Mouse (Mus musculus): ENCODE measurements around the gene Vhl. TPM values are rescaled to one million over a fixed set of nuclear protein-coding genes. Genes with fewer than 3 reads are reported as not detected.

The Vhl gene
- polyA plus RNA-seq, 1 experiment from 2014 or later, result 43.4 TPM

DNA sequence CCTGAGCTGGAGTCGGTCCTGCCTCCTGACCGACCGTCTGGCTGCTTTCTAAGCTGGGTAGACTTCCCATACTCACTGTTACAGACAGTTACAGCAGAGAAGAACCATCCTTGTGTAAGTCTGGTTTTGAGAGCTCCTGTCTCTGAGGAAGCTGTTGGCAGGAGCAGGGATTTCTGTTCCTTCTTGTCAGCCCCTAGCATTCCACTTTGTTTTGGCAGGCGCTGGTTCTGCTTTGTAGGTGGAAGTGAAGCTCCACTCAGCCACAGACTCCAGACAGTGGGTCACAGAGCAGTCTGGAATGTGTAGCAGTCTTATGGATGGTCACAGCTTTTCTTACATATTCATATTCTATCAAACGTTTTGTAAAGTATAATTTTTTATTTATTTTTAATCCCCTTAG lies 6.6 kb downstream of the Vhl start:
- ATAC-seq (ENCODE audit: insufficient number of reproducible peaks, low FRiP score, low TSS enrichment, low read depth), result no peak
- 81% methylated on average over 5 of the region's 5 CpGs for WGBS
- peaks cover 9% of the 10 kb centered on the region for H3K4me1 ChIP-seq

DNA sequence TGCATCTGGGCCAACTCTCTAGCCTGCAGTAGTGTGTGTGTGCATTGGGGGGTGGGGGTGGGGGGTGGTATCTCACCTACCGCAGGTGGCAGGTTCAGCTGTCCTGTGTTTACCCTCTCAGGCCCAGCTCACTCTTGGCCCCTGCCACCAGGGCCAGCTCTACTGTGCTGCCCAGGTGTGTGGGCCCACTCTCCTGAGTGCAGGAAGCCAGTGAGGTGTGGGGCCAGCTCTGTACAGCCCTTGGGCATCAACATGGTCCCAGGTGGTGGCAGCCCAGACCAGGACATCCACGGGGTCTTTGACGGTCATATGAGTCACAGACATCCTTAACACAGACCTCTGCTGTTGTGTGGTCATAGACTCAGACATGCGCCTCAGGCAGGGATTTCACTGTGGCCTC lies 9.1 kb downstream of the Vhl start:
- Histone ChIP-seq H3K4me1 (no peaks in the 10 kb centered on the region), H3K9me3 (replicated peaks) (no peaks in the 10 kb centered on the region), H3K9ac (no peak overlapping the region), H3K4me2 (replicated peaks) (no peak overlapping the region), H3K36me3 (peaks cover 43% of the 10 kb centered on the region), H3K27me3 (no peaks in the 10 kb centered on the region), H3K27ac (replicated peaks) (no peak overlapping the region), H3K4me3 (replicated peaks) (no peak overlapping the region)
- 81% methylated on average over 4 of the region's 4 CpGs for WGBS
- no peak for ATAC-seq (ENCODE audit: insufficient number of reproducible peaks, low FRiP score, low TSS enrichment, low read depth)

More for the DNA sequence above, 6.6 kb downstream of the Vhl start:
- Histone ChIP-seq H3K4me3 (replicated peaks) (no peak overlapping the region), H3K27me3 (no peaks in the 10 kb centered on the region), H3K36me3 (peaks cover 51% of the 10 kb centered on the region), H3K9ac (no peak overlapping the region), H3K27ac (replicated peaks) (no peak overlapping the region), H3K9me3 (replicated peaks) (no peaks in the 10 kb centered on the region), H3K4me2 (replicated peaks) (no peak overlapping the region)

DNA sequence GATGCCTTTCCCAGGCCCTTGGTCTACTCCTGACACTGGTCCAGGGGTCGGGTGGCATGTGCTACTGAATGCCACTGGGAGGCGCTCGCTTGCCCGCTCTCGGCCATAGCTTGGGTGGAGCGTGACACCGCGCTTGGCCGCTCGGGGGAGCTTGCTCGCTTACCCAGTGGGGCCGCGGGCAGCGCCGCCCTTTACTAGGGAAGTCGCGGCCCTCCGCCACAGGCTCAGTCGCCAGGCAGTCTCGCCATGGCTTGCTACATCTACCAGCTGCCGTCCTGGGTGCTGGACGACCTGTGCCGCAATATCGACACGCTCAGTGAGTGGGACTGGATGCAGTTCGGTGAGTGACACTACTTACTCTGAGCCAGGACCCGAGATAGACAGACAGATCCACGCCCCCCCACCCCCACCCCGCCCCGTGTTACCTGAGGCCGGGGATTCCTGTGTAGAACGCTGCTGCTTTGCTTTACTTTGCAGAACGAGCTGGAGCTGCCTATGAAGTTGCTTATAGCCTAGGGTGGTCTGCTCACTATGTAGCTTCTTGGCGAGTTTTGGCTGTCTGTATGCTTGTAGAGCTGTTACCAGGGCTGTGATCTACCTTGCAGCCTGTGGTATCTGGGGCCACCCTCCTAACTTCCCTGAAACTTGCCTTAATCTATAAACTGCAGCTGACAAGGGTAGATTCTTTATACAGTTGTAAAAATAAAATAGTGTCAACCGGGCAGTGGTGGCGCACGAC lies 14.7 kb downstream of the Vhl start, which contains the start of gene Irak2:
TSS of gene Irak2 (plus strand) at position 166 of the 739 bp plus-strand sequence.
- H3K9me3 ChIP-seq (replicated peaks), result no peaks in the 10 kb centered on the region
- H3K4me2 ChIP-seq (replicated peaks), result peak within 1 kb of the TSS; percentile 64
- 0 out of 2 replicates have a peak within 1 kb of the TSS, but pooled peaks have one; percentile 19 for H3K27ac ChIP-seq (replicated peaks)
- peak within 1 kb of the TSS; percentile 39 for H3K9ac ChIP-seq
- H3K27me3 ChIP-seq, result no peaks in the 10 kb centered on the region
- ATAC-seq (ENCODE audit: insufficient number of reproducible peaks, low FRiP score, low TSS enrichment, low read depth), result peak; percentile 93
- 0 out of 2 replicates have a peak, but pooled peaks cover 2% of the 10 kb centered on the region for H3K4me1 ChIP-seq
- peak within 1 kb of the TSS; percentile 59 for H3K4me3 ChIP-seq (replicated peaks)
- WGBS, result 7% methylated on average over 37 of the region's 37 CpGs
- peaks cover 4% of the 10 kb centered on the region; the same call in 1 of the 2 replicates for H3K36me3 ChIP-seq

DNA sequence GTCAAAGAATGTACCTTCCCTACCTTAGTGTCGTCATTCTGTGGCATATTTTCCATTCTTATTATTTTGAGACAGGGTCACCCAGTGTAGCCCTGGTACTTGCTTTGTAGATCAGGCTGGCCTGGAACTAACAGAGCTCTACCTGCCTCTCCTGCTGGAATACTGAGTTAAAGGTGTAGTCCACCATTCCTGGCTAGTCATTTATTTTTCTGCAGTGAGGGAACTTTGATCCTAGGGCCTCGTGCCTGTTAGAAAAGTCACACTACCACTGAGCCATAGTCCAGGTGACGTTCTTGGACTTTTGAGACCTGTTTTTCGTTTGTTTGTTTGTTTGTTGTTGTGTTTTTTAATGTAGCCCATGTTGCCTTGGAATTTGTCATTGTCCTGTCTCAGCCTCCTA lies 15.4 kb downstream of the Vhl start:
- Histone ChIP-seq H3K9me3 (replicated peaks) (no peaks in the 10 kb centered on the region), H3K4me3 (replicated peaks) (no peak overlapping the region), H3K27ac (replicated peaks) (no peak overlapping the region), H3K27me3 (no peaks in the 10 kb centered on the region), H3K9ac (no peak overlapping the region), H3K36me3 (peaks cover under 1% of the 10 kb centered on the region; the same call in 1 of the 2 replicates), H3K4me2 (replicated peaks) (no peak overlapping the region), H3K4me1 (0 out of 2 replicates have a peak, but pooled peaks cover 2% of the 10 kb centered on the region)
- 82% methylated on average over 4 of the region's 4 CpGs for WGBS
- no peak for ATAC-seq (ENCODE audit: insufficient number of reproducible peaks, low FRiP score, low TSS enrichment, low read depth)

DNA sequence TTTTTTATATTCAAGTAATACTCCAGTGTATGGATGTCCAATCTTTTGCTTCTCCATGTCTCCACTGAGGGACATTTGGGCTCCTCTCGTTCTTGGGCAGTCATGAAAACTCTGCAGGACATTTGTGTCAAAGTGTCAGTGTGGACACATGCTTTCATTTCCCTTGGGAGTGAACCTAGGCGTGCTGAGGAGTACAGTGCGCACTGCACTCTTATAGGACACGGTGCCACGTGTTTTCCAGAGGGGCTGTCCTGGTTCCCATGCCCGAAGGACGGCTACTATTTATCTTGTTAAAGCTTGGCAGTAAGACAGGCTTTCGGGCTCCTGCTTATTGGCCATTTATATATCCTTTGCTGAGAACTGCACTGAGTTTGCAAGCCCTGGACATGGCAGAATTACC lies 18.8 kb downstream of the Vhl start:
- H3K4me2 ChIP-seq (replicated peaks), result no peak overlapping the region
- H3K4me3 ChIP-seq (replicated peaks), result no peak overlapping the region
- no peaks in the 10 kb centered on the region for H3K27me3 ChIP-seq
- no peaks in the 10 kb centered on the region for H3K36me3 ChIP-seq
- H3K27ac ChIP-seq (replicated peaks), result no peak overlapping the region
- ATAC-seq (ENCODE audit: insufficient number of reproducible peaks, low FRiP score, low TSS enrichment, low read depth), result no peak
- 0 out of 2 replicates have a peak, but pooled peaks cover 2% of the 10 kb centered on the region for H3K4me1 ChIP-seq
- no peaks in the 10 kb centered on the region for H3K9me3 ChIP-seq (replicated peaks)
- H3K9ac ChIP-seq, result no peak overlapping the region
- WGBS, result 81% methylated on average over 8 of the region's 8 CpGs

DNA sequence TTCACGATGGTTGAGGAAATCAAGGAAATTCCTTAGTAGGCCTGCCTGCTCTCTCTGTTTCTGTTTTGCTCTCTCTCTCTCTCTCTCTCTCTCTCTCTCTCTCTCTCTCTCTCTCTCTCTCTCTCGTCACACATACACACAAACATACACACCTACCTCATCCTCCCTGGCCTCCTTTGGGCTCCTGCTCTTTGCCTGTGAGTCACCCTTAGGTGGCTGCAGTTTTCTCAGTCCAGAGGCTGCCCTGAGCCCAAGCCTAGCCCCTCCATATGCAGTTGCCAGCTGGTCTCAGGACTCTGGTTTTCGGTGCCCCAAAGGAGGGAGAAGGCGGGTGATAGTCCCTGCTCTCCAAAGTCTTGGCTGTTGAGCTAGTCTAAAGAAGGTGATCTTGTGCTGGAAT lies 19.3 kb downstream of the Vhl start:
- H3K9me3 ChIP-seq (replicated peaks), result no peaks in the 10 kb centered on the region
- no peaks in the 10 kb centered on the region for H3K36me3 ChIP-seq
- H3K4me1 ChIP-seq, result 0 out of 2 replicates have a peak, but pooled peaks cover 2% of the 10 kb centered on the region
- H3K4me3 ChIP-seq (replicated peaks), result no peak overlapping the region
- H3K4me2 ChIP-seq (replicated peaks), result no peak overlapping the region
- no peak overlapping the region for H3K9ac ChIP-seq
- no peak overlapping the region for H3K27ac ChIP-seq (replicated peaks)
- no peaks in the 10 kb centered on the region for H3K27me3 ChIP-seq
- ATAC-seq (ENCODE audit: insufficient number of reproducible peaks, low FRiP score, low TSS enrichment, low read depth), result no peak
- WGBS, result 76% methylated on average over 4 of the region's 4 CpGs

DNA sequence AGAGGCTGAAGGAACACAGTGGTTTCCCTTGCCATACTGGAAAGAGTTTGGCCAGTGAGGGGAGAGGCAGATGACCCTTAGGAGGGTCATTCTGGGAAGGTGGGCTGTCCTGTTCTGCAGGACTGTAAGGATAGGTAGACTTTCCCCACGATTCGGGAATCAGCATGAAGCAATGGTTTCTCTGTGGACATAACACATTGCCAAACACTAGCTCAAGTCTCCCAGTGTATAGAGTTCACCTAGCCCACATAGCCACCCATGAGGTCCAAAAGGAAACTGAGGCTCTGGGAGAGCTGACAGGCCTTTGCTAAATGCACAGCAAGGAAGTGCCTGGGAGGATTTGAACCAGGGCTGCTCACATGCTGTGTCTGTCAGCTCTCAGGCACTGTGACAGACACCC lies 20.2 kb downstream of the Vhl start:
- Histone ChIP-seq H3K9me3 (replicated peaks) (no peaks in the 10 kb centered on the region), H3K4me3 (replicated peaks) (no peak overlapping the region), H3K36me3 (no peaks in the 10 kb centered on the region), H3K27ac (replicated peaks) (no peak overlapping the region), H3K9ac (no peak overlapping the region), H3K4me1 (no peaks in the 10 kb centered on the region), H3K27me3 (no peaks in the 10 kb centered on the region), H3K4me2 (replicated peaks) (no peak overlapping the region)
- 94% methylated on average over 2 of the region's 2 CpGs for WGBS
- ATAC-seq (ENCODE audit: insufficient number of reproducible peaks, low FRiP score, low TSS enrichment, low read depth), result no peak

DNA sequence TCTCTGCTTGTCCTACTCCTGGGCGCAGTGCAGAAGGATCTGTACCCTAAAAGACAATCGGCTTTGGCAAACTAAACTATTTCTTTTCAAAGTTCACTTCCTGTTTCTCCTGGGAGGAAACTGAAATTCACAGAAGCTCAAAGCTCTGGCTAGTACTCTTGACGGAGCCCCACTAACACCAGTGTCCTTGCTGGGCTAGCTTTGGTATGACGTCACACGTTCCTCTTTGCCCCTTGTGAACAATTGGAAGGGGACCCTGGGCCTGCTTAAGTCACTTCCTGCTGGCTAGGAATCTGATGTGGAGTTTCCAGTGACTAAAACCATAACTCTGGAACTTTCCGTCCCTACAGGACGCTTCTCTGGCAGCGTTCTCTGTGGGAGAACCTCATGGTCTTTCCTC lies 21.0 kb downstream of the Vhl start:
- Histone ChIP-seq H3K9ac (no peak overlapping the region), H3K27me3 (no peaks in the 10 kb centered on the region), H3K27ac (replicated peaks) (no peak overlapping the region), H3K4me2 (replicated peaks) (no peak overlapping the region), H3K4me3 (replicated peaks) (no peak overlapping the region), H3K4me1 (no peaks in the 10 kb centered on the region), H3K36me3 (no peaks in the 10 kb centered on the region), H3K9me3 (replicated peaks) (no peaks in the 10 kb centered on the region)
- 86% methylated on average over 8 of the region's 8 CpGs for WGBS
- ATAC-seq (ENCODE audit: insufficient number of reproducible peaks, low FRiP score, low TSS enrichment, low read depth), result no peak

DNA sequence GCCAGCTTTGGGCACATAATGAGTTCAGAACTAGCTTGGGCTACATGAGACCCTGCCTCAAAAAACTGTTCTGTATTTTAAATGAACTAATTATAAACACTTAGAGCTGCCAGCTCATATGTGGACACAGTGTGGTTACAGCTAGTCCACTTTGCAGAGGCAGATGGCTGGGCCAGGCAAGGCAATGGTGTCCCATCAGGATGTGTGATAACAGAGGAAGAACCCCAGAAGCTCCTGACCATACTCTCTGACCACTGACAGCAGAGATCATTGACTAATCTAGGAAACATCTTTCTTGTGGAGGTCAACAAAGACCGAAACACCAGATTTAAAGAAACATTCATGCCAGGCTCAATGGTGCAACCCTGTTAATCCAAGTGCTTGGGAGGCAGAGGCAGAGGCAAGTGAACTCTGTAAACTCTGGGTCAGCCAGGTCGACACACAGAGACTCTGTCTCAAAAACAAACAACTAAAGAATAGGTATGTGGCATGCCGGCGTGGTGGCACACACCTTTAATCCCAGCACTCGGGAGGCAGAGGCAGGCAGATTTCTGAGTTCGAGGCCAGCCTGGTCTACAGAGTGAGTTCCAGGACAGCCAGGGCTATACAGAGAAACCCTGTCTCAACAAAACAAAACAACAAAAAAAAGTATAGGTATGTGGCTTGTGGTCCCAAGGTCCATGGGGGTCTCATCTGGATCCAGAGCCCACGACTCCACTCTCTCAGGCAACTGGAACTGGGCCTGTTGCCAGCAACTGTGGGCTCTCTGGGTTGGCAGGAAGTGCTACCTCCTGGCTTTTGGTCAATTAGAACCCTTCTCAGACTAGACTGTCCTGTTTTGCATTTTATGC lies 25.8 kb downstream of the Vhl start:
- WGBS, result 79% methylated on average over 7 of the region's 7 CpGs
- H3K36me3 ChIP-seq, result no peaks in the 10 kb centered on the region

DNA sequence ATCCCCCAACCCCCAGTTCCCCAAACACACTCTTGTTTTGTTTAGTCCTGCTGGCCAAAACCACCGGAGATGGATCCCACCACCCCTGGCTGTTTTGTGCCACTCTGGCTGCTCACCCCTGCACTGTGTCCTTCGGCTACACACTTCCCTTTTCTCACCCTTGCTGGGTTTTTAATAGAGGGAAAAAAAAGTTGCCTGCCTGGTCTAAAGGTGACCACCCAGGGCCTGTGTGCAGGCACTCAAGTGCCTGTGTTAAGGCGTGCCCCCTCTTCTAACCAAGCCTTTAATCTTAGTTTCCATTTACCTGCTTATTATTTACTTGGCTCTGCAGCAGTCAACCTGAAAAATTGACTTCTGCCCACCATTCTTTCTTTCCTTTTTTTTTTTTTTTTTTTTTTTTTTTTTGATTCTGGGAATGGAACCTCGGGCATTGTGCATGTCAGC lies 26.5 kb downstream of the Vhl start:
- no peaks in the 10 kb centered on the region for H3K9me3 ChIP-seq (replicated peaks)
- H3K4me2 ChIP-seq (replicated peaks), result no peak overlapping the region
- H3K9ac ChIP-seq, result no peak overlapping the region
- H3K27ac ChIP-seq (replicated peaks), result no peak overlapping the region
- no peak for ATAC-seq (ENCODE audit: insufficient number of reproducible peaks, low FRiP score, low TSS enrichment, low read depth)
- no peaks in the 10 kb centered on the region for H3K27me3 ChIP-seq
- WGBS, result 55% methylated on average over 4 of the region's 4 CpGs
- H3K4me3 ChIP-seq (replicated peaks), result no peak overlapping the region
- no peaks in the 10 kb centered on the region for H3K4me1 ChIP-seq
- H3K36me3 ChIP-seq, result no peaks in the 10 kb centered on the region

More for the DNA sequence above, 25.8 kb downstream of the Vhl start:
- Histone ChIP-seq H3K4me2 (replicated peaks) (no peak overlapping the region), H3K9me3 (replicated peaks) (no peaks in the 10 kb centered on the region), H3K9ac (no peak overlapping the region), H3K4me1 (no peaks in the 10 kb centered on the region), H3K27me3 (no peaks in the 10 kb centered on the region), H3K4me3 (replicated peaks) (no peak overlapping the region), H3K27ac (replicated peaks) (no peak overlapping the region)
- ATAC-seq (ENCODE audit: insufficient number of reproducible peaks, low FRiP score, low TSS enrichment, low read depth), result no peak

DNA sequence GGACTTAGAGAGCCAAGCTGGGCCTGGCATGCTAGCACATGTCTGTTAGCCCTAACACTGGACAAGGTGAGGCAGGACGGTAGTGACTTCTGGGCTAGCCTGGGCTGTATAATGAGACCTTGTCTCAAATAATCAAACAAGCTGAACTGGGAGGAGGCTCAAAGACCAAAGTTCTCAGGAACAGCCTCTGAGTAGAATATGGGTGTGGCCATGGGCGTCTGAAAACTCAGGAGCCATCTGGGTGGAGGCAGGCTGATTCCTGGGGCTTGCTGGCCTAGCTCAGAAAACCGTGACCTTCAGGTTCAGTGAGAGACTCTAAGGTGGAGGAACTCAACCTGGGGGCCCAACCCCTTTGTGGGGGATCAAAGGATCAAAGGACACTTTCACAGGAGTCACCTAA lies 27.9 kb downstream of the Vhl start:
- Histone ChIP-seq H3K4me1 (no peaks in the 10 kb centered on the region), H3K27me3 (no peaks in the 10 kb centered on the region), H3K9me3 (replicated peaks) (no peaks in the 10 kb centered on the region), H3K27ac (replicated peaks) (no peak overlapping the region), H3K9ac (no peak overlapping the region), H3K36me3 (no peaks in the 10 kb centered on the region), H3K4me2 (replicated peaks) (no peak overlapping the region), H3K4me3 (replicated peaks) (no peak overlapping the region)
- no peak for ATAC-seq (ENCODE audit: insufficient number of reproducible peaks, low FRiP score, low TSS enrichment, low read depth)
- WGBS, result 59% methylated on average over 3 of the region's 3 CpGs
